Mouse (Mus musculus) spleen, adult 2 months (tissue): ENCODE measurements at regions not wholly inside any gene's neighbourhood (a gene's known extent, or its start where the extent isn't known, plus 50 kb on each side); places are given as distances from the start of the nearest gene placed in this dataset.

Experiments
- DNase-seq, 2 experiments: peaks; one replicate each; pipeline versions ENCODE4 v3.0.0 to v3.0.0-alpha.2; 2012 to 2021; ENCODE audit warnings: low spot score in 2 of 2, low read depth in 1 of 2
- H3K27ac ChIP-seq: fragments of 200-500 bp; 2 replicates; pipeline ENCODE4 v1.5.1; 2012; ENCODE audit warnings: low read length, inconsistent platforms; ENCODE audit not compliant: insufficient read depth
- H3K27me3 ChIP-seq: fragments of 200-500 bp; 2 replicates; pipeline ENCODE4 v1.6.1; 2012; ENCODE audit warnings: mild to moderate bottlenecking, moderate library complexity, low read length, inconsistent platforms; ENCODE audit not compliant: control insufficient read depth, insufficient read depth
- H3K36me3 ChIP-seq: fragments of 200-500 bp; 2 replicates; pipeline ENCODE4 v1.6.1; 2012; ENCODE audit warnings: mild to moderate bottlenecking, low read length, inconsistent platforms; ENCODE audit not compliant: control insufficient read depth, insufficient read depth
- H3K4me1 ChIP-seq: fragments of 200-500 bp; 2 replicates; pipeline ENCODE4 v1.6.1; 2011; ENCODE audit warnings: inconsistent platforms; ENCODE audit not compliant: control insufficient read depth, insufficient read depth, insufficient read length
- H3K4me3 ChIP-seq: fragments of 200-500 bp; 2 replicates; pipeline ENCODE4 v1.5.1; 2011; ENCODE audit warnings: mild to moderate bottlenecking, inconsistent platforms; ENCODE audit not compliant: insufficient read depth, insufficient read length; ENCODE audit errors: extremely low read depth
- CTCF ChIP-seq: fragments of 200-500 bp; IDR thresholded peaks from 2 replicates; pipeline ENCODE4 v1.5.1; 2011; ENCODE audit warnings: mild to moderate bottlenecking, inconsistent platforms; ENCODE audit not compliant: insufficient read depth, insufficient read length, insufficient replicate concordance; ENCODE audit errors: extremely low read depth
- POLR2A ChIP-seq: fragments of 200-500 bp; IDR thresholded peaks from 2 replicates; pipeline ENCODE4 v1.6.1; 2011; ENCODE audit warnings: low read depth, low read length, inconsistent platforms
- WGBS: fragments of 180-500 bp; shearing (Covaris S2); methylation state at CpG from one replicate; pipeline ENCODE4 v1.1.7; 2018; 5-methylcytosine and 5-hydroxymethylcytosine counted together

GRCm38 (mm10) chr13:19928761-19929160 lies 104.7 kb upstream of the Gpr141 start:
- TF ChIP-seq CTCF (no peak), POLR2A (no peak)
- H3K36me3 ChIP-seq: no peaks in the 10 kb centered on the region
- H3K4me1 ChIP-seq: no peaks in the 10 kb centered on the region
- 90% methylated on average over 6 of the region's 6 CpGs for WGBS
- no peak overlapping the region for H3K27ac ChIP-seq
- H3K4me3 ChIP-seq: no peak overlapping the region
- DNase-seq: no peak
- no peaks in the 10 kb centered on the region for H3K27me3 ChIP-seq

- WGBS: 42% methylated on average over 3 of the region's 3 CpGs
These were observed 103.8 kb upstream of the Gpr141 start for GRCm38 (mm10) chr13:19927807-19928206.

GRCm38 (mm10) chr13:19921084-19921827 lies 97.2 kb upstream of the Gpr141 start:
- 76% methylated on average over 1 of the region's 1 CpGs for WGBS
- Histone ChIP-seq H3K27me3 (no peaks in the 10 kb centered on the region), H3K4me3 (no peak overlapping the region), H3K27ac (no peak overlapping the region), H3K4me1 (no peaks in the 10 kb centered on the region), H3K36me3 (no peaks in the 10 kb centered on the region)
- DNase-seq: no peak
- TF ChIP-seq POLR2A (no peak), CTCF (no peak)

More at GRCm38 (mm10) chr13:19927807-19928206, 103.8 kb upstream of the Gpr141 start:
- Histone ChIP-seq H3K27me3 (no peaks in the 10 kb centered on the region), H3K27ac (no peak overlapping the region), H3K36me3 (no peaks in the 10 kb centered on the region), H3K4me1 (no peaks in the 10 kb centered on the region), H3K4me3 (no peak overlapping the region)
- no peak for TF ChIP-seq POLR2A
- DNase-seq: no peak

GRCm38 (mm10) chr13:19911860-19912584 lies 88.0 kb upstream of the Gpr141 start:
- Histone ChIP-seq H3K27me3 (no peaks in the 10 kb centered on the region), H3K4me1 (no peaks in the 10 kb centered on the region), H3K36me3 (no peaks in the 10 kb centered on the region), H3K4me3 (no peak overlapping the region), H3K27ac (no peak overlapping the region)
- no peak for TF ChIP-seq CTCF
- no peak for DNase-seq
- 71% methylated on average over 5 of the region's 5 CpGs for WGBS

- no peaks in the 10 kb centered on the region for H3K27me3 ChIP-seq
- H3K27ac ChIP-seq: no peak overlapping the region
- H3K4me3 ChIP-seq: no peak overlapping the region
- no peak for DNase-seq
- WGBS: 83% methylated on average over 4 of the region's 4 CpGs
- no peak for TF ChIP-seq CTCF
- TF ChIP-seq POLR2A: no peak
- H3K4me1 ChIP-seq: no peaks in the 10 kb centered on the region
- no peaks in the 10 kb centered on the region for H3K36me3 ChIP-seq
These were observed 78.7 kb upstream of the Gpr141 start for GRCm38 (mm10) chr13:19902786-19903185.

- 79% methylated on average over 1 of the region's 1 CpGs for WGBS
These were observed 73.1 kb upstream of the Gpr141 start for GRCm38 (mm10) chr13:19897191-19897590.

GRCm38 (mm10) chr13:19888983-19889773 lies 65.1 kb upstream of the Gpr141 start:
- H3K36me3 ChIP-seq: no peaks in the 10 kb centered on the region
- TF ChIP-seq POLR2A (no peak), CTCF (no peak)
- no peak overlapping the region for H3K27ac ChIP-seq
- no peak for DNase-seq
- no peaks in the 10 kb centered on the region for H3K27me3 ChIP-seq
- no peaks in the 10 kb centered on the region for H3K4me1 ChIP-seq
- no peak overlapping the region for H3K4me3 ChIP-seq
- WGBS: 90% methylated on average over 11 of the region's 11 CpGs

More at GRCm38 (mm10) chr13:19897191-19897590, 73.1 kb upstream of the Gpr141 start:
- Histone ChIP-seq H3K27me3 (no peaks in the 10 kb centered on the region), H3K27ac (no peak overlapping the region), H3K4me1 (no peaks in the 10 kb centered on the region), H3K4me3 (no peak overlapping the region), H3K36me3 (no peaks in the 10 kb centered on the region)
- DNase-seq: no peak
- TF ChIP-seq CTCF (no peak), POLR2A (no peak)
